ENCODE assay signal across 8 mouse cellular contexts in genomic region chr4:116721098-116721628, GRCm38 (mm10). TPM values are rescaled to one million over a fixed set of nuclear protein-coding genes. Genes with fewer than 3 reads are reported as not detected.
DNase-seq lines count a peak whose midpoint lies in the region; ATAC-seq and TF ChIP-seq lines count a peak whose summit lies in the region.

No protein-coding gene starts in this region.

- 0 out of 6 replicates have a peak, but pooled peaks of 1 of the 3 experiments have one; percentile 0 for TF ChIP-seq CTCF in MEL (IDR thresholded peaks at IDR 0.05 in 2 of 3, conservative IDR thresholded peaks at IDR 0.05 in 1 of 3; ENCODE audit: control insufficient read depth in 1 of 3, insufficient read depth in 1 of 3, low read depth in 2 of 3, low read length in 3 of 3, poor library complexity in 1 of 3, severe bottlenecking in 1 of 3)
- TF ChIP-seq CTCF in forebrain, postnatal 0 days (IDR thresholded peaks at IDR 0.05; ENCODE audit: low read depth), result no peak

- H3K4me2 ChIP-seq in heart, embryonic 15.5 days, result peak overlapping the region; percentile 93
- H3K4me2 ChIP-seq in forebrain, postnatal 0 days (ENCODE audit: low read depth), result peak overlapping the region; percentile 97

- WGBS in heart, embryonic 15.5 days, result under 1% methylated on average over 29 of the region's 29 CpGs
- WGBS in forebrain, postnatal 0 days, result 1% methylated on average over 29 of the region's 29 CpGs
- WGBS in macrophage (ENCODE audit: missing documents), result 2% methylated on average over 29 of the region's 29 CpGs

- peak overlapping the region; percentile 93 for H3K9ac ChIP-seq in heart, embryonic 15.5 days
- peak overlapping the region; percentile 75 for H3K9ac ChIP-seq in MEL (ENCODE audit: control insufficient read depth, low read depth, low read length, poor library complexity, severe bottlenecking)
- peak overlapping the region; percentile 71 for H3K9ac ChIP-seq in forebrain, postnatal 0 days

- H3K27me3 ChIP-seq in heart, embryonic 15.5 days, result no peaks in the 10 kb centered on the region
- no peaks in the 10 kb centered on the region for H3K27me3 ChIP-seq in MEL (ENCODE audit: control insufficient read depth in 1 of 2, insufficient read depth in 2 of 2, low read length in 2 of 2)
- H3K27me3 ChIP-seq in forebrain, postnatal 0 days (ENCODE audit: insufficient read depth, low read length), result no peaks in the 10 kb centered on the region; the same call in 1 of the 2 replicates

- peak overlapping the region; percentile 87 for H3K27ac ChIP-seq in heart, embryonic 15.5 days
- H3K27ac ChIP-seq in MEL (ENCODE audit: control insufficient read depth, low read depth, low read length) (0 out of 2 replicates have a peak overlapping the region, but pooled peaks have one; percentile 22), macrophage (no peak overlapping the region)
- 0 out of 2 replicates have a peak overlapping the region, but pooled peaks have one; percentile 22 for H3K27ac ChIP-seq in forebrain, postnatal 0 days (ENCODE audit: low read depth, low read length)

- H3K4me3 ChIP-seq in heart, embryonic 15.5 days, result peak overlapping the region; percentile 97
- H3K4me3 ChIP-seq in MEL (ENCODE audit: control insufficient read depth in 1 of 2, insufficient read depth in 1 of 2, low read depth in 2 of 2, low read length in 2 of 2) (peak overlapping the region; percentile 79 to 86), macrophage (ENCODE audit: inconsistent target) (peak overlapping the region; percentile 56)
- peak overlapping the region; percentile 73 for H3K4me3 ChIP-seq in forebrain, postnatal 0 days (ENCODE audit: low read depth, low read length)

- no peak for TF ChIP-seq EP300 in MEL (IDR thresholded peaks at IDR 0.05; ENCODE audit: low read depth in 1 of 2, low read length in 2 of 2)

- H3K4me1 ChIP-seq in heart, embryonic 15.5 days (replicated peaks), result peaks cover 16% of the 10 kb centered on the region
- H3K4me1 ChIP-seq in MEL (ENCODE audit: control insufficient read depth in 1 of 2, insufficient read depth in 2 of 2, low read length in 2 of 2), result peaks cover 4 to 5% of the 10 kb centered on the region in 2 experiments
- H3K4me1 ChIP-seq in forebrain, postnatal 0 days (ENCODE audit: insufficient read depth), result no peaks in the 10 kb centered on the region; the same call in 1 of the 2 replicates

- intact Hi-C loops in left cerebral cortex, postnatal 10 days (cut with DNase I), result no loop called here

- no peak for TF ChIP-seq RAD21 in MEL (IDR thresholded peaks at IDR 0.05; ENCODE audit: low read depth, low read length)

- peak in 1 of 2 experiments; percentile 49; a peak in 1 of 4 replicates for TF ChIP-seq POLR2A in MEL (IDR thresholded peaks at IDR 0.05; ENCODE audit: control insufficient read depth in 1 of 2, insufficient read depth in 1 of 2, low read depth in 1 of 2, low read length in 2 of 2, poor library complexity in 1 of 2)

- no peaks in the 10 kb centered on the region for H3K36me3 ChIP-seq in heart, embryonic 15.5 days
- H3K36me3 ChIP-seq in MEL (ENCODE audit: control insufficient read depth in 1 of 2, insufficient read depth in 2 of 2, low read length in 2 of 2) (peaks cover 0 to 13% of the 10 kb centered on the region in 2 experiments; a peak in 2 of 4 replicates), macrophage (ENCODE audit: inconsistent target) (no peaks in the 10 kb centered on the region)
- no peaks in the 10 kb centered on the region for H3K36me3 ChIP-seq in forebrain, postnatal 0 days (ENCODE audit: insufficient read depth)

- peak; percentile 50; the same call in 1 of the 2 replicates for ATAC-seq in heart, embryonic 15.5 days (replicated peaks; ENCODE audit: insufficient number of reproducible peaks, insufficient read depth, low FRiP score, low read depth)
- no peak for ATAC-seq in forebrain, postnatal 0 days

- no peaks in the 10 kb centered on the region for H3K9me3 ChIP-seq in heart, embryonic 15.5 days (replicated peaks)
- H3K9me3 ChIP-seq in MEL (replicated peaks; ENCODE audit: insufficient read depth, low read length), result no peaks in the 10 kb centered on the region
- H3K9me3 ChIP-seq in forebrain, postnatal 0 days (ENCODE audit: low read length), result no peaks in the 10 kb centered on the region

- H3K79me2 ChIP-seq in MEL (ENCODE audit: control insufficient read depth, insufficient read depth, low read length, poor library complexity), result no peaks in the 10 kb centered on the region; the same call in 1 of the 2 replicates
- H3K79me2 ChIP-seq in macrophage (ENCODE audit: inconsistent target), result no peaks in the 10 kb centered on the region; the same call in 1 of the 2 replicates

- no peak for DNase-seq in heart, adult 11 months
- DNase-seq in MEL (ENCODE audit: low read depth, low spot score), result no peak
- no peak for DNase-seq in forebrain, postnatal 0 days
- no peak for DNase-seq in ovary, postnatal 10 days (ENCODE audit: low spot score)
- no peak for DNase-seq in spleen, adult 12 weeks (ENCODE audit: low spot score)
- DNase-seq in left cerebral cortex, postnatal 10 days (ENCODE audit: extremely low spot score in 1 of 2, low spot score in 2 of 2), result no peak

TF ChIP-seq in MEL, 35 proteins besides CTCF, POLR2A, EP300 and RAD21:
- no peak for TF ChIP-seq JUND (IDR thresholded peaks at IDR 0.05; ENCODE audit: low read depth, low read length)
- TF ChIP-seq SMC3 (IDR thresholded peaks at IDR 0.05; ENCODE audit: low read depth, low read length), result no peak
- TF ChIP-seq NRF1 (IDR thresholded peaks at IDR 0.05; ENCODE audit: insufficient read depth, low read depth, low read length, poor library complexity, severe bottlenecking), result 0 out of 2 replicates have a peak, but pooled peaks have one; percentile 2
- TF ChIP-seq NELFE (IDR thresholded peaks at IDR 0.05; ENCODE audit: low read depth, low read length), result no peak
TF ChIP-seq in MEL: peak in this region for 1.

RNA-seq across cellular contexts. Expression of gene Tesk2, which starts 0.4 kb away (rescaled TPM):
- 3.0 and 3.1 TPM in 2 replicates for polyA plus RNA-seq in heart, embryonic 15.5 days (2015; fragmentation: Nextera tagmentation; extraction: Ambion mirVana)
- 2.3 and 2.8 TPM in 2 replicates for total RNA-seq in MEL (2012; rRNA removed)
- polyA plus RNA-seq in MEL (2012; ENCODE audit: insufficient read depth in 1 of 2, insufficient read length in 2 of 2, low read depth in 1 of 2, low replicate concordance in 2 of 2, missing spikeins in 1 of 2) (1 to 10 TPM in 1 of 2 experiments, not detected in 1; 3.3 TPM), macrophage (2018) (3.1 to 8.1 TPM (median 7.1 TPM) in 3 replicates)
- 2.6 and 2.9 TPM in 2 replicates for total RNA-seq in forebrain, postnatal 0 days (2014; rRNA removed)
- 1.2 and 1.9 TPM in 2 replicates for polyA plus RNA-seq in forebrain, postnatal 0 days (2015; fragmentation: Nextera tagmentation; extraction: Ambion mirVana)
- 10 to 100 TPM in 20 of 26 experiments, 1 to 10 TPM in 6; 3.4 to 25.8 (median 14.1) TPM for total RNA-seq in macrophage (2018; cell fraction: chromatin; rRNA removed)
- 1 to 10 TPM; 3.1 to 9.4 (median 5.5) TPM for total RNA-seq in macrophage (2018; cell fraction: cytosol; rRNA removed)
- total RNA-seq in macrophage (2018; cell fraction: nucleus; rRNA removed), result 10 to 100 TPM in 8 of 26 experiments, 1 to 10 TPM in 18; 3.7 to 21.1 (median 7.0) TPM
- total RNA-seq in left cerebral cortex, postnatal 10 days (2021), result 1 to 10 TPM; 1.9 to 2.6 TPM

RNA-seq across cellular contexts. Expression of gene Ccdc163, which starts 12.9 kb away (rescaled TPM):
- polyA plus RNA-seq in heart, embryonic 15.5 days (2015; fragmentation: Nextera tagmentation; extraction: Ambion mirVana), result 13.2 and 18.0 TPM in 2 replicates
- total RNA-seq in MEL (2012; rRNA removed), result 12.3 and 14.2 TPM in 2 replicates
- 10 to 100 TPM in 1 of 2 experiments, not detected in 1; 26.0 TPM for polyA plus RNA-seq in MEL (2012; ENCODE audit: insufficient read depth in 1 of 2, insufficient read length in 2 of 2, low read depth in 1 of 2, low replicate concordance in 2 of 2, missing spikeins in 1 of 2)
- 13.2 and 15.2 TPM in 2 replicates for total RNA-seq in forebrain, postnatal 0 days (2014; rRNA removed)
- 5.3 and 5.7 TPM in 2 replicates for polyA plus RNA-seq in forebrain, postnatal 0 days (2015; fragmentation: Nextera tagmentation; extraction: Ambion mirVana)
- total RNA-seq in macrophage (2018; cell fraction: chromatin; rRNA removed), result 100 to 1,000 TPM in 1 of 26 experiments, 10 to 100 TPM in 25; 30.6 to 103 (median 65.3) TPM
- total RNA-seq in macrophage (2018; cell fraction: cytosol; rRNA removed), result 10 to 100 TPM in 22 of 26 experiments, 1 to 10 TPM in 4; 8.1 to 23.9 (median 12.8) TPM
- 10 to 100 TPM; 26.0 to 80.4 (median 57.5) TPM for total RNA-seq in macrophage (2018; cell fraction: nucleus; rRNA removed)
- 7.9 to 32.9 TPM (median 10.8 TPM) in 3 replicates for polyA plus RNA-seq in macrophage (2018)
- 1 to 10 TPM; 3.2 to 3.3 TPM for total RNA-seq in left cerebral cortex, postnatal 10 days (2021)

RNA-seq across cellular contexts. Expression of gene Mmachc, which starts 13.0 kb away (rescaled TPM):
- polyA plus RNA-seq in heart, embryonic 15.5 days (2015; fragmentation: Nextera tagmentation; extraction: Ambion mirVana), result 33.9 and 34.1 TPM in 2 replicates
- 12.2 and 15.1 TPM in 2 replicates for total RNA-seq in MEL (2012; rRNA removed)
- polyA plus RNA-seq in MEL (2012; ENCODE audit: insufficient read depth in 1 of 2, insufficient read length in 2 of 2, low read depth in 1 of 2, low replicate concordance in 2 of 2, missing spikeins in 1 of 2) (10 to 100 TPM in 1 of 2 experiments, not detected in 1; 22.8 TPM), macrophage (2018) (5.1 to 10.4 TPM (median 9.4 TPM) in 3 replicates)
- total RNA-seq in forebrain, postnatal 0 days (2014; rRNA removed), result 19.6 and 23.0 TPM in 2 replicates
- 16.4 and 21.9 TPM in 2 replicates for polyA plus RNA-seq in forebrain, postnatal 0 days (2015; fragmentation: Nextera tagmentation; extraction: Ambion mirVana)
- total RNA-seq in macrophage (2018; cell fraction: chromatin; rRNA removed), result 1 to 10 TPM in 8 of 26 experiments, under 1 TPM in 7, not detected in 11; 0.34 to 3.6 (median 1.5) TPM
- 10 to 100 TPM in 1 of 26 experiments, 1 to 10 TPM in 25; 4.2 to 10.0 (median 6.3) TPM for total RNA-seq in macrophage (2018; cell fraction: cytosol; rRNA removed)
- 1 to 10 TPM in 19 of 26 experiments, under 1 TPM in 6, not detected in 1; 0.50 to 8.3 (median 1.7) TPM for total RNA-seq in macrophage (2018; cell fraction: nucleus; rRNA removed)
- total RNA-seq in left cerebral cortex, postnatal 10 days (2021), result 10 to 100 TPM; 15.4 to 16.8 TPM

RNA-seq across cellular contexts. Expression of gene Prdx1, which starts 35.8 kb away (rescaled TPM):
- polyA plus RNA-seq in heart, embryonic 15.5 days (2015; fragmentation: Nextera tagmentation; extraction: Ambion mirVana), result 850 and 967 TPM in 2 replicates
- total RNA-seq in MEL (2012; rRNA removed), result 223 and 307 TPM in 2 replicates
- polyA plus RNA-seq in MEL (2012; ENCODE audit: insufficient read depth in 1 of 2, insufficient read length in 2 of 2, low read depth in 1 of 2, low replicate concordance in 2 of 2, missing spikeins in 1 of 2) (100 to 1,000 TPM in 1 of 2 experiments, not detected in 1; 416 TPM), macrophage (2018) (1,330 to 1,969 TPM (median 1,907 TPM) in 3 replicates)
- total RNA-seq in forebrain, postnatal 0 days (2014; rRNA removed), result 204 and 235 TPM in 2 replicates
- polyA plus RNA-seq in forebrain, postnatal 0 days (2015; fragmentation: Nextera tagmentation; extraction: Ambion mirVana), result 593 and 661 TPM in 2 replicates
- 100 to 1,000 TPM in 24 of 26 experiments, 10 to 100 TPM in 2; 89.0 to 603 (median 253) TPM for total RNA-seq in macrophage (2018; cell fraction: chromatin; rRNA removed)
- total RNA-seq in macrophage (2018; cell fraction: cytosol; rRNA removed), result 1,000 to 10,000 TPM in 13 of 26 experiments, 100 to 1,000 TPM in 13; 721 to 1,615 (median 996) TPM
- 100 to 1,000 TPM in 25 of 26 experiments, 10 to 100 TPM in 1; 85.1 to 546 (median 313) TPM for total RNA-seq in macrophage (2018; cell fraction: nucleus; rRNA removed)
- total RNA-seq in left cerebral cortex, postnatal 10 days (2021), result 100 to 1,000 TPM; 173 to 197 TPM
